Mouse (Mus musculus) C2C12 (cell line): Measurements from ENCODE around the gene Rplp2. TPM values are rescaled to one million over a fixed set of nuclear protein-coding genes. Genes with fewer than 3 reads are reported as not detected.

Experiments used
- H3K27me3 ChIP-seq: one replicate; pipeline ENCODE4 v1.6.1; 2011; ENCODE audit not compliant: control insufficient read depth, insufficient read depth, insufficient read length
- H3K36me3 ChIP-seq: one replicate; pipeline ENCODE4 v1.6.1; 2011; ENCODE audit not compliant: control insufficient read depth, insufficient read depth
- H3K4me3 ChIP-seq: one replicate; pipeline ENCODE4 v1.5.1; 2011; ENCODE audit warnings: mild to moderate bottlenecking, control low read depth; ENCODE audit not compliant: poor library complexity, insufficient read depth, severe bottlenecking
- H3K79me2 ChIP-seq: one replicate; pipeline ENCODE4 v1.6.1; 2011; ENCODE audit not compliant: control insufficient read depth, insufficient read depth
- H3K79me3 ChIP-seq: one replicate; pipeline ENCODE4 v1.6.1; 2011; ENCODE audit warnings: low read depth, control low read depth
- H3ac ChIP-seq: one replicate; pipeline ENCODE3; 2011; ENCODE audit warnings: low read depth; ENCODE audit not compliant: control insufficient read depth, insufficient read length
- CEBPB ChIP-seq: IDR thresholded peaks from one replicate; pipeline ENCODE4 v1.6.1; 2011; ENCODE audit warnings: low read depth, mild to moderate bottlenecking, control low read depth, moderate library complexity
- CTCF ChIP-seq: IDR thresholded peaks from one replicate; pipeline ENCODE4 v1.5.1; 2011; ENCODE audit not compliant: control insufficient read depth, insufficient read depth, insufficient read length
- FOSL1 ChIP-seq: IDR thresholded peaks from one replicate; pipeline ENCODE4 v1.8.0; 2011; ENCODE audit warnings: mild to moderate bottlenecking, low read length; ENCODE audit not compliant: poor library complexity, insufficient read depth, severe bottlenecking
- MAX ChIP-seq: IDR thresholded peaks from one replicate; pipeline ENCODE4 v1.6.1; 2011; ENCODE audit warnings: mild to moderate bottlenecking, control low read depth
- MYOD1 ChIP-seq: IDR thresholded peaks from one replicate; pipeline ENCODE4 v1.6.1; 2011; ENCODE audit warnings: low read depth; ENCODE audit not compliant: control insufficient read depth, insufficient read length
- MYOG ChIP-seq: IDR thresholded peaks from one replicate; pipeline ENCODE4 v1.6.1; 2011; ENCODE audit not compliant: control insufficient read depth, insufficient read length; ENCODE audit errors: extremely low read depth
- USF1 ChIP-seq: IDR thresholded peaks from one replicate; pipeline ENCODE4 v1.6.1; 2011; ENCODE audit warnings: low read depth, mild to moderate bottlenecking, control low read depth, moderate library complexity
- polyA plus RNA-seq: library from polyadenylated mRNA; unstranded; fragments of >200 nt; fragmentation: generic; extraction: Trizol; gene quantifications from one replicate; pipeline ENCODE4 v1.2.1, GENCODE M21; 2012; ENCODE audit warnings: missing spikeins

The Rplp2 gene
- polyA plus RNA-seq, 1 experiment = 4,785 TPM

DNA sequence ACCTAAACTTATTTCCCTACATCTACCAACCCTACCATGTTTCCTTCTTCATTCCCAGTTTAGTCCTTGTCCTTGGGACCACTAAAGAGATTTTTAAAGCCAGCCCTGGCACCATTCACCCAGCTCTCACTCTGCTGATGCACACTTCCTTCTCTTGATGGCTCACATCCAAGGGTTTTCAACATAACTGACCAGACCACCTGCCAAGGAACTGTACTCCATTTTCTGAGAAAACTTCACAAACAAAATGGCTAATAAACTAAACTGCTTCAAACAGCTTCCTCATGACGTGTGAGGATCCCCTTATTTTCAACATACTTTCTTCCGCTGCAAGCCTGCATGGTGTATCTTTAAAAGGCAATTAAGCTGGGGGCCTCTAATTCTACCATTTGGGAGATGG, 6.5 kb downstream of the Rplp2 start:
- H3ac ChIP-seq = no peak overlapping the region
- H3K36me3 ChIP-seq = peaks cover 35% of the 10 kb centered on the region
- peaks cover 21% of the 10 kb centered on the region for H3K79me2 ChIP-seq
- H3K79me3 ChIP-seq = peaks cover 15% of the 10 kb centered on the region
- H3K27me3 ChIP-seq = no peaks in the 10 kb centered on the region
- no peak for TF ChIP-seq MAX
- no peak overlapping the region for H3K4me3 ChIP-seq

DNA sequence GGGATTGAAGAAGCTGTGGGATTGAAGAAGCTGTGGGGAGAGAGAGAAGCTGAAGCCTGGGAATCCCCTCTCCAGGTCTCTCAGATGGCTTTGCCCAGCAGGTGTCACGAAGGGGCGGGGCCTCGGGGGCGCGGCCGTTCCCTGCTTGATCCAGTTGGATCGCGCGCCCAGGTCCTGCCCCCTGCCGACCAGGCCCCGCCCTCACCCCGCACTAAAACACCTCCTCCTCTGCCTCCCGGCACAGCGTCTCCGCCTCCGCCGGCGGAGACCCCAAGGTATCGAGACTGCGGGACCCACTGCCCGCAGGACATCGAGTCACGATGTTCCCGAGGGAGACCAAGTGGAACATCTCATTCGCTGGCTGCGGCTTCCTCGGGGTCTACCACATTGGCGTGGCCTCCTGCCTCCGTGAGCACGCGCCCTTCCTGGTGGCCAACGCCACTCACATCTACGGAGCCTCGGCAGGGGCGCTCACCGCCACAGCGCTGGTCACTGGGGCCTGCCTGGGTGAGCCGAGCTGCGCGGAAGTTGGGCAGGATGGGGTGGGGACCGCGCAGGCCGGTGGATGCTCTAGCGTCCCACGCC, 7.9 kb downstream of the Rplp2 start, which contains the start of gene Pnpla2:
TSS of gene Pnpla2 (plus strand) at position 232 of the 585 bp plus-strand sequence.
- peaks cover 24% of the 10 kb centered on the region for H3K36me3 ChIP-seq
- TF ChIP-seq MAX = peak; percentile 45
- no peak for TF ChIP-seq MYOG

DNA sequence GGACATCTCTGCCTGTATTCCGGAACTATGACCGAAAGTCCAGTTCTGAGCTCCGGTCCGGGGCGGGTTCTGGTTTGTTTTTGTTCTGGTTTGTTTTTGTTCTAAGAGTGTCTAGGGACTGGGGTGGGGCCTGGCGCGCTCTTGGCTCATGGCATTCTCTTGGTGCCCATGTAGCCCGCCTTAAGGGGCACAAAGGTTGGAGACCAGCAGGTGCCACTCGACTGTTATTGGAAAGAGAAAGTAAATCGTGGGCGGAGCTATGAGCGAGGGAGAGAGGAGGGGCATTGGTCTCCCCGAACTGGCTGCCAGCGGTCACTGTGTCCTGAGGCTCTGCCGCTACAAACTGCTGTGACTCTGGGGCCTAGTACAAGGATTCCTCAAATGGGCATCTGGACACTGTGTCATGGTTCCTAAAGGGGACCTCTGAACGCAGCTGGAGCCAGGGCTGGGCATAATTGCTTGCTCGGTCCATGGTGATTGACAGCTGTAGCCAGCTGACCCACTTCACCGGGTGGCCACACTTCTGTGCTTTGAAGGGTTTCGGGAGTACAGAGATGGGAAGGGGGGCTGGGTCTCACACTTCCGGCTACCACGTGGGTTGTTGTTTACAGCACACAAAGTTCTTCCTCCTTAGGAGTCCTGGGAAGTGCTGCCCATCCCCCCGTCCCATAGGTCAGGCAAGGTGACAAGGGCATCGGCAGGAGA, 8.6 kb downstream of the Rplp2 start:
- Histone ChIP-seq H3K36me3 (peaks cover 17% of the 10 kb centered on the region), H3K4me3 (peak overlapping the region; percentile 42), H3K27me3 (no peaks in the 10 kb centered on the region), H3K79me2 (no peaks in the 10 kb centered on the region), H3K79me3 (no peaks in the 10 kb centered on the region), H3ac (peak overlapping the region; percentile 76)
- no peak for TF ChIP-seq FOSL1
- TF ChIP-seq MYOD1 = no peak
- TF ChIP-seq CTCF = no peak
- no peak for TF ChIP-seq CEBPB
- no peak for TF ChIP-seq MAX
- no peak for TF ChIP-seq USF1
- TF ChIP-seq MYOG = no peak

More for the DNA sequence above, 7.9 kb downstream of the Rplp2 start, which contains the start of gene Pnpla2:
- Histone ChIP-seq H3ac (peak within 1 kb of the TSS; percentile 76), H3K79me2 (peaks cover 6% of the 10 kb centered on the region), H3K27me3 (no peaks in the 10 kb centered on the region), H3K79me3 (peaks cover 2% of the 10 kb centered on the region), H3K4me3 (peak within 1 kb of the TSS; percentile 42)

DNA sequence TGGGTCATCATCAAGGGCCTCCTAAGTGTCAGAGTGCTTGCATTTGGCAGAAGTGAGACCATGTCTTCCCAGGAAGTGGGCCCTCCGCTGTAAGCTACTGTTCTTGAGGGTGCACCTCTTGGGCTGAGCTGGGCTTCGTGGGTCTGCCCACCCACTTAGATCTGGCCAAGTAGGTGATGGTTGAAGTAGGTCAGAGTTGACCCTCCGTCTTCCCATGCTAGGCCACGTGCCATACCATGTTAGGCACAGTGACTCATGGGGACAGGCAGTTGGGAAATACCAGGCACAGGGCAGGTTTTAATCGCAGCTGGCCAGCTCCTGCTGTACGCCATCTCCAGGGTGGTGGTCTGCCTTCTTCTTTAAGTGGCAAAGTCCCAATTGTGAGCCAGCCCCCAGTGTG, 9.6 kb downstream of the Rplp2 start:
- Histone ChIP-seq H3K36me3 (peaks cover 7% of the 10 kb centered on the region), H3ac (no peak overlapping the region), H3K79me3 (no peaks in the 10 kb centered on the region), H3K79me2 (no peaks in the 10 kb centered on the region), H3K4me3 (no peak overlapping the region), H3K27me3 (no peaks in the 10 kb centered on the region)
- TF ChIP-seq USF1 = peak; percentile 81
- peak; percentile 64 for TF ChIP-seq MAX
- TF ChIP-seq MYOG = no peak
- TF ChIP-seq CEBPB = peak; percentile 79

DNA sequence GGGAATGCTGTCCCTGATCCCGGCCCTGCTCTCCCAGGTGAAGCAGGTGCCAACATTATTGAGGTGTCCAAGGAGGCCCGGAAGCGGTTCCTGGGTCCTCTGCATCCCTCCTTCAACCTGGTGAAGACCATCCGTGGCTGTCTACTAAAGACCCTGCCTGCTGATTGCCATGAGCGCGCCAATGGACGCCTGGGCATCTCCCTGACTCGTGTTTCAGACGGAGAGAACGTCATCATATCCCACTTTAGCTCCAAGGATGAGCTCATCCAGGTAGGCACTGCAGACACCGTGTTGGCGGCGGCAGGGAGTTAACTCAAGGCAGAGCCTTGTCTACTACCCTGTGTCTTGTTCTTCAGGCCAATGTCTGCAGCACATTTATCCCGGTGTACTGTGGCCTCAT, 10.1 kb downstream of the Rplp2 start:
- Histone ChIP-seq H3K4me3 (no peak overlapping the region), H3K27me3 (no peaks in the 10 kb centered on the region), H3ac (no peak overlapping the region), H3K79me3 (no peaks in the 10 kb centered on the region), H3K79me2 (no peaks in the 10 kb centered on the region), H3K36me3 (peaks cover 3% of the 10 kb centered on the region)
- no peak for TF ChIP-seq FOSL1
- no peak for TF ChIP-seq MAX
- TF ChIP-seq CEBPB = no peak
- TF ChIP-seq MYOD1 = no peak
- TF ChIP-seq MYOG = no peak
- TF ChIP-seq CTCF = no peak
- no peak for TF ChIP-seq USF1

DNA sequence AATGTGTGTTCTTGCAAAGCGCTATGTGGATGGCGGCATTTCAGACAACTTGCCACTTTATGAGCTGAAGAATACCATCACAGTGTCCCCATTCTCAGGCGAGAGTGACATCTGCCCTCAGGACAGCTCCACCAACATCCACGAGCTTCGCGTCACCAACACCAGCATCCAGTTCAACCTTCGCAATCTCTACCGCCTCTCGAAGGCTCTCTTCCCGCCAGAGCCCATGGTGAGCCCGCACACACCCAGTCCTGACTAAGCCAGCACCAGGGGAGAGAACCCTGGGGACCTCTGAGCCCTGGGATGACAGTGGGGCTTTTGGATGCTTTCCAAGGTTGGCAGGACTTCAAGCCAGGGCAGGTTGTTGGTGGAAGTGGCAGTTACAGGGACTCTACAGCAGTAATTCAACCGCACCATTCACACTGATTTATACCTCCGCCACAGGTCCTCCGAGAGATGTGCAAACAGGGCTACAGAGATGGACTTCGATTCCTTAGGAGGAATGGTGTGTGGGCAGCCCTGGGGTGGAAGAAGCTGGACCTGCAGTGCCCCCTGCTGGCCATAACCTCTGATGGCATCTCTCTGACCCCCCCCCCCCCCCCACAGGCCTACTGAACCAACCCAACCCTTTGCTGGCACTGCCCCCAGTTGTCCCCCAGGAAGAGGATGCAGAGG, 11.0 kb downstream of the Rplp2 start:
- H3K36me3 ChIP-seq = peaks cover 3% of the 10 kb centered on the region
- H3K4me3 ChIP-seq = no peak overlapping the region
- H3K27me3 ChIP-seq = no peaks in the 10 kb centered on the region
- TF ChIP-seq CTCF = peak; percentile 44
- no peak for TF ChIP-seq USF1
- H3ac ChIP-seq = no peak overlapping the region
- no peaks in the 10 kb centered on the region for H3K79me3 ChIP-seq
- H3K79me2 ChIP-seq = no peaks in the 10 kb centered on the region
